Mouse (Mus musculus) embryonic facial prominence, embryonic 13.5 days (tissue): ENCODE results near the gene Ptpdc1. TPM values are rescaled to one million over a fixed set of nuclear protein-coding genes. Genes with fewer than 3 reads are reported as not detected.

Experiments used
- ATAC-seq: fragments of 200-750 bp; cut with Nextera tagmentation; 2 replicates; pipeline ENCODE4 v1.8.0; 2017; ENCODE audit warnings: low read depth; ENCODE audit not compliant: insufficient number of reproducible peaks, insufficient read depth, low FRiP score, low TSS enrichment
- H3K27ac ChIP-seq: fragments of 300-500 bp; sonication (generic); 2 replicates; pipeline ENCODE4 v1.5.1; 2015; ENCODE audit warnings: moderate library complexity, mild to moderate bottlenecking, inconsistent platforms
- H3K27me3 ChIP-seq: fragments of 300-500 bp; sonication (generic); 2 replicates; pipeline ENCODE4 v1.6.1; 2015; ENCODE audit warnings: mild to moderate bottlenecking, inconsistent platforms
- H3K36me3 ChIP-seq: fragments of 300-500 bp; sonication (generic); 2 replicates; pipeline ENCODE4 v1.6.1; 2015; ENCODE audit warnings: mild to moderate bottlenecking, inconsistent platforms
- H3K4me1 ChIP-seq: fragments of 300-500 bp; sonication (generic); 2 replicates; pipeline ENCODE4 v1.6.1; 2015; ENCODE audit warnings: inconsistent platforms
- H3K4me2 ChIP-seq: fragments of 300-500 bp; sonication (generic); 2 replicates; pipeline ENCODE4 v1.6.1; 2015; ENCODE audit warnings: moderate library complexity, mild to moderate bottlenecking, inconsistent platforms
- H3K4me3 ChIP-seq: fragments of 300-500 bp; sonication (generic); 2 replicates; pipeline ENCODE4 v1.5.1; 2015; ENCODE audit warnings: mild to moderate bottlenecking, inconsistent platforms
- H3K9ac ChIP-seq: fragments of 300-500 bp; sonication (generic); 2 replicates; pipeline ENCODE4 v1.6.1; 2015; ENCODE audit warnings: mild to moderate bottlenecking, inconsistent platforms
- H3K9me3 ChIP-seq: fragments of 300-500 bp; sonication (generic); 2 replicates; pipeline ENCODE4 v1.6.1; 2016; ENCODE audit warnings: inconsistent platforms
- WGBS: fragments of 180-500 bp; shearing (Covaris S2); methylation state at CpG from one replicate; pipeline ENCODE4 v1.1.7; 2015; ENCODE audit warnings: mixed read lengths; 5-methylcytosine and 5-hydroxymethylcytosine counted together
- microRNA counts: library from miRNA; unstranded; fragments of <30 nt; microRNA quantifications from one replicate; lab custom pipeline; 2016
- microRNA-seq: library from miRNA; unstranded; fragments of <30 nt; microRNA quantifications from one replicate; pipeline ENCODE4, GENCODE M21; 2016
- polyA plus RNA-seq: library from polyadenylated mRNA; unstranded; fragments of >200 nt; fragmentation: Nextera tagmentation; extraction: Ambion mirVana; gene quantifications from 2 replicates; pipeline ENCODE4 v1.2.1, GENCODE M21; 2015

The Ptpdc1 gene
- polyA plus RNA-seq, 1 experiment from 2014 or later, result 21.2 TPM

DNA sequence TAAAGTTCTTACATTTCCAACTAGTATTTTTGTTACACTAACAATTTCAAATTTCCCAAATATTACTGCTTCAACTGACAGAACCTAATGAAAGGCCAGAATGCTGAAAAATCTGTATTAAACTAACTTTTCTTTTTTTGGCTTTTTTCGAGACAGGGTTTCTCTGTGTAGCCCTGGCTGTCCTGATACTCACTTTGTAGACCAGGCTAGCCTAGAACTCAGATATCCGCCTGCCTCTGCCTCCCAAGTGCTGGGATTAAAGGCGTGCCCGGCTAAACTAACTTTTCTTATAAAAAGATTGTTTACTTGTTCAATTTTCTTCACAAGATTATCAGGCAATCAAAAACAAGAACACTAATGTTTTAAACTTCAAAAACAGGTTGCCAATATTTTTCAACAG is 80.6 kb downstream of the Ptpdc1 start:
- peaks cover 33% of the 10 kb centered on the region for H3K4me1 ChIP-seq
- no peaks in the 10 kb centered on the region for H3K27me3 ChIP-seq
- H3K4me3 ChIP-seq, result peak overlapping the region; percentile 83
- peak overlapping the region; percentile 90 for H3K9ac ChIP-seq
- WGBS, result 36% methylated on average over 4 of the region's 4 CpGs
- H3K9me3 ChIP-seq, result no peaks in the 10 kb centered on the region
- H3K27ac ChIP-seq, result no peak overlapping the region
- no peaks in the 10 kb centered on the region for H3K36me3 ChIP-seq
- H3K4me2 ChIP-seq, result peak overlapping the region; percentile 66
- ATAC-seq, result no peak

GRCm38 (mm10) chr13:48544391-48544790 is 81.1 kb downstream of the Ptpdc1 start:
- Histone ChIP-seq H3K4me3 (peak overlapping the region; percentile 83), H3K9ac (no peak overlapping the region), H3K9me3 (no peaks in the 10 kb centered on the region), H3K4me1 (peaks cover 36% of the 10 kb centered on the region), H3K36me3 (no peaks in the 10 kb centered on the region), H3K27ac (no peak overlapping the region), H3K4me2 (peak overlapping the region; percentile 66), H3K27me3 (no peaks in the 10 kb centered on the region)
- ATAC-seq, result no peak

DNA sequence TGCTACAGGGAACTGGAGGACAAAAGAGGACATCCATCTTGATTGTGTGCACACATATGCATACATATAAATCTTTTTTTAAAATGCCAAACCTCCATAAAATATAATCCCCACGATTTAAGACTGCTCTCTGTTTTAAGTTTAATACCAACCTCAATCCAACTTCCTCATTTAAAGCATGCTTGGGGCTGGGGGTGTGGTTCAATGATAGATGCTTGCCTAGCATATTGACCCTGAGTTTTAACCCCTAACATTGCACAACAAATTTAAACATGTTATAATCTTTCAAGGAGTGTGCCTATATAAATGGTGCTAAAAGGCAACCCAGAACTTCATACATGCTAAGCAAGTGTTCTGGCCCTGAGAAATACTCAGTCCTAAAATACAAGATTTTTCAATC is 85.0 kb downstream of the Ptpdc1 start:
- Histone ChIP-seq H3K9me3 (no peaks in the 10 kb centered on the region), H3K4me1 (peaks cover 34% of the 10 kb centered on the region), H3K9ac (no peak overlapping the region), H3K36me3 (peaks cover 21% of the 10 kb centered on the region), H3K4me3 (no peak overlapping the region), H3K27me3 (no peaks in the 10 kb centered on the region), H3K4me2 (peak overlapping the region; percentile 12), H3K27ac (no peak overlapping the region)
- no peak for ATAC-seq
- 62% methylated on average over 1 of the region's 1 CpGs for WGBS

- no peak for ATAC-seq
- Histone ChIP-seq H3K4me2 (no peak overlapping the region), H3K4me3 (no peak overlapping the region), H3K27me3 (no peaks in the 10 kb centered on the region), H3K9me3 (no peaks in the 10 kb centered on the region), H3K4me1 (no peaks in the 10 kb centered on the region), H3K9ac (no peak overlapping the region), H3K36me3 (peaks cover 32% of the 10 kb centered on the region), H3K27ac (no peak overlapping the region)
- 88% methylated on average over 5 of the region's 5 CpGs for WGBS
These were observed 92.0 kb downstream of the Ptpdc1 start for GRCm38 (mm10) chr13:48533441-48533840.

- H3K9ac ChIP-seq, result no peak overlapping the region
These were observed 94.0 kb downstream of the Ptpdc1 start for GRCm38 (mm10) chr13:48531448-48531847.

GRCm38 (mm10) chr13:48530685-48531084 is 94.8 kb downstream of the Ptpdc1 start:
- no peak overlapping the region for H3K4me3 ChIP-seq
- ATAC-seq, result no peak

More at GRCm38 (mm10) chr13:48531448-48531847, 94.0 kb downstream of the Ptpdc1 start:
- H3K4me1 ChIP-seq, result 0 out of 2 replicates have a peak, but pooled peaks cover 3% of the 10 kb centered on the region
- ATAC-seq, result no peak
- no peak overlapping the region for H3K27ac ChIP-seq
- H3K4me2 ChIP-seq, result no peak overlapping the region
- no peaks in the 10 kb centered on the region for H3K27me3 ChIP-seq
- peaks cover 17% of the 10 kb centered on the region; the same call in 1 of the 2 replicates for H3K36me3 ChIP-seq
- H3K9me3 ChIP-seq, result no peaks in the 10 kb centered on the region
- no peak overlapping the region for H3K4me3 ChIP-seq
- WGBS, result 74% methylated on average over 2 of the region's 2 CpGs

DNA sequence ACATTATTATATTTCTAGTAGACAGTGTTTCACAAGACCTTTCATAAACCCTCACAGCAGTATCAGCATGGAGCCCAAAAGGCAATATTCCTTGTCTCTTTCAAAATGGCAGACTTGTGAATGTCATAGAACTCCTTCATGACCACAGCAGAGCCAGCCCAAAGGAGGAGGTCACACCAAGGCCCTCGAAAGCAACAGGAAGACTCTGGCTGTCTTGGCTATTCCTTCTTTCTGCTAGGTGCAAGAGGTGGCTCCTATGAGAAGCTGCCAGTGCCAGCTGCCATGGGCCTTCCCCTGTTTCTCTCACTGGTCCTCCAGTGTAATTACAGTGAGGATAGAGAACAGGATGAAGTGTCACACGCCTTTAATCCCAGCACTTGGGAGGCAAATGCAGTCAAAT is 96.4 kb downstream of the Ptpdc1 start:
- no peak for ATAC-seq
- Histone ChIP-seq H3K4me2 (no peak overlapping the region), H3K4me3 (no peak overlapping the region), H3K4me1 (0 out of 2 replicates have a peak, but pooled peaks cover 3% of the 10 kb centered on the region), H3K36me3 (0 out of 2 replicates have a peak, but pooled peaks cover under 1% of the 10 kb centered on the region), H3K9ac (no peak overlapping the region), H3K9me3 (no peaks in the 10 kb centered on the region), H3K27me3 (no peaks in the 10 kb centered on the region), H3K27ac (no peak overlapping the region)
- WGBS, result 43% methylated on average over 2 of the region's 2 CpGs

More at GRCm38 (mm10) chr13:48530685-48531084, 94.8 kb downstream of the Ptpdc1 start:
- Histone ChIP-seq H3K9ac (no peak overlapping the region), H3K9me3 (no peaks in the 10 kb centered on the region), H3K36me3 (peaks cover 12% of the 10 kb centered on the region; the same call in 1 of the 2 replicates), H3K4me1 (0 out of 2 replicates have a peak, but pooled peaks cover 3% of the 10 kb centered on the region), H3K27ac (no peak overlapping the region), H3K4me2 (no peak overlapping the region), H3K27me3 (no peaks in the 10 kb centered on the region)
- WGBS, result 74% methylated on average over 2 of the region's 2 CpGs

DNA sequence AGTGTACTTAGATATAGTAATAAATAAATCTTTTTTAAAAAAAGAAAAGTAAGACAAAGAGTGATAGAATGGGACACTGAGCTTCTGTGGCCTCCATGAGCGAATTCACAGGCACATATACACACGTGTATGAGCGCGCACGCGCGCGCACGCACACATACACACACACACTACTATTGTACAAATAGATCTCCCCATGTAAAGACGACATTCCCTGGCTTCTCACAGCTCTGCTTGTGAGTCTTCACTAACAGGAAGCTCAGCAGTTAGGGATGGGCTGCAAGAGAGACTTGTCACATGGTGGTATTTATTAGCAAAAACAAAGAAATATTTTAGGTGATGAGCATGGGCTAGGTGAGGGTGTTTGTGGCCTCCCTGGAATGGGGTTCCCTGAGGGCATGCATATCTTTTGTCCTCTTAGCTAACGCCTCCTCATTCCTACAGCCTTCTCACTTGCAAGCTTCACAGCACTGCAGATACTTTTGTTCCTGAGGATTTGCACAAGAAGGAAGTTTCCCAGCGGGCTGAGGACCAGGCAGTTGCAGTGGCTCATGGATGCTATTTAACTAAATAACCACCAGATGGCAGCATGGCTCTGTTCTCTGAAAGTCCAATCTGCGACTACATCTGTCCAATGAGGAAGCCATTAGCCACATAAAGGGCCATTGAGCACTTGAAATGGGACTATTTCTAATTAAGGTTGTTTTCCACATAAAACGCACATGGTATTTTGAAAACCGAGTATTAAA is 97.2 kb downstream of the Ptpdc1 start:
- Histone ChIP-seq H3K27ac (no peak overlapping the region), H3K9ac (no peak overlapping the region), H3K27me3 (no peaks in the 10 kb centered on the region), H3K4me2 (no peak overlapping the region), H3K9me3 (no peaks in the 10 kb centered on the region), H3K4me3 (no peak overlapping the region), H3K36me3 (no peaks in the 10 kb centered on the region), H3K4me1 (0 out of 2 replicates have a peak, but pooled peaks cover 3% of the 10 kb centered on the region)
- WGBS, result 53% methylated on average over 15 of the region's 15 CpGs
- no peak for ATAC-seq

MicroRNAs encoded within 50 kb of the gene (microRNA counts, 519-probe panel; counts per million panel counts)
- microRNA mmu-let-7a (lab: Ali Mortazavi, UCI), result 5,513 counts per million, percentile 97 among the panel's probes with 10 or more counts
- 5,404 counts per million, percentile 97 among the panel's probes with 10 or more counts for microRNA mmu-let-7d (lab: Ali Mortazavi, UCI)
- 4,645 counts per million, percentile 92 among the panel's probes with 10 or more counts for microRNA mmu-let-7f (lab: Ali Mortazavi, UCI)

Small RNAs within 50 kb of the gene (microRNA-seq; reads per million reads assigned to microRNA genes)
- not detected for gene Gm24111
- gene Mirlet7a-1, result 213 reads per million, percentile 63 among the genes with 10 or more reads in this experiment
- 8,460 reads per million, percentile 94 among the genes with 10 or more reads in this experiment for gene Mirlet7d
- gene Mirlet7f-1, result not detected

Other genes starting within 250 kb of the Ptpdc1 start
- 5.3 and 6.0 TPM in 2 replicates for gene Zfp169, start 112.2 kb downstream of the Ptpdc1 start, polyA plus RNA-seq
- 2.7 and 3.3 TPM in 2 replicates for gene A830005F24Rik, start 112.1 kb downstream of the Ptpdc1 start, polyA plus RNA-seq
- gene Barx1, start 37.3 kb upstream of the Ptpdc1 start, polyA plus RNA-seq, result 14.5 and 15.1 TPM in 2 replicates
- gene Phf2, start 245.5 kb upstream of the Ptpdc1 start, polyA plus RNA-seq, result 11.5 and 11.6 TPM in 2 replicates